Mouse (Mus musculus) left cerebral cortex, adult 2 months (tissue): Measurements from ENCODE around the gene E130114P18Rik. TPM values are rescaled to one million over a fixed set of nuclear protein-coding genes. Genes with fewer than 3 reads are reported as not detected.
A peak's percentile ranks its signal among the peaks of the same experiment; 100 is the strongest.

Experiments used
- DNase-seq, 2 experiments: peaks; one replicate each; pipeline ENCODE4 v3.0.0; 2021 to 2022; ENCODE audit warnings: low spot score in 2 of 2, mixed read lengths in 1 of 2; ENCODE audit errors: extremely low spot score in 1 of 2
- H3K27ac ChIP-seq: fragments of 200-600 bp; 2 replicates; pipeline ENCODE4 v1.8.1; 2022
- H3K4me3 ChIP-seq: fragments of 200-600 bp; 2 replicates; pipeline ENCODE4 v1.8.1; 2022
- CTCF ChIP-seq: fragments of 200-600 bp; IDR thresholded peaks from 2 replicates; pipeline ENCODE4 v1.8.1; 2022; ENCODE audit warnings: antibody characterized with exemption, mild to moderate bottlenecking, moderate library complexity
- intact Hi-C: fragments of 180-260 bp; cut with DNase I; formaldehyde crosslinking; loops from one replicate; pipeline ENCODE4 v1.15.1; 2025
- total RNA-seq, 2 experiments: library from RNA; stranded (reverse); gene quantifications; 2 replicates each; pipeline ENCODE4 v1.2.3; 2021

Gene E130114P18Rik
- total RNA-seq, 2 experiments from 2014 or later = 3.7 to 4.9 TPM

- Histone ChIP-seq H3K27ac (peak overlapping the region; percentile 88; the same call in 1 of the 2 replicates), H3K4me3 (peak overlapping the region; percentile 81; the same call in 1 of the 2 replicates)
- no peak for DNase-seq
- TF ChIP-seq CTCF = no peak
- intact Hi-C loops = no loop called here
These were observed 3.0 kb upstream of the E130114P18Rik start for GRCm38 (mm10) chr4:97780666-97781435.

- H3K27ac ChIP-seq = peak overlapping the region; percentile 88
- DNase-seq = no peak
- intact Hi-C loops = no loop called here
- peak overlapping the region; percentile 81 for H3K4me3 ChIP-seq
- TF ChIP-seq CTCF = no peak
These were observed 2.1 kb upstream of the E130114P18Rik start for GRCm38 (mm10) chr4:97780024-97780423.

- DNase-seq = no peak
- TF ChIP-seq CTCF = no peak
- peak overlapping the region; percentile 88 for H3K27ac ChIP-seq
- peak overlapping the region; percentile 81 for H3K4me3 ChIP-seq
- intact Hi-C loops = loop anchor here (2.0 to 10.0 kb wide), 4 partner anchors 90 to 463 kb away; no protein-coding TSS in a partner anchor
These were observed 1.4 kb upstream of the E130114P18Rik start for GRCm38 (mm10) chr4:97779003-97779930.

GRCm38 (mm10) chr4:97778211-97779002, 529 bp upstream of the E130114P18Rik start:
- intact Hi-C loops = loop anchor here (2.0 to 10.0 kb wide), 4 partner anchors 90 to 464 kb away; no protein-coding TSS in a partner anchor
- Histone ChIP-seq H3K4me3 (peak overlapping the region; percentile 81), H3K27ac (peak overlapping the region; percentile 88)
- peak in 1 of 2 experiments; percentile 31 for DNase-seq
- no peak for TF ChIP-seq CTCF

GRCm38 (mm10) chr4:97777081-97777705, 685 bp downstream of the E130114P18Rik start:
- intact Hi-C loops = loop anchor here (2.0 to 10.0 kb wide), 4 partner anchors 132 to 465 kb away; no protein-coding TSS in a partner anchor
- Histone ChIP-seq H3K27ac (peak overlapping the region; percentile 88), H3K4me3 (peak overlapping the region; percentile 81)
- DNase-seq = peak; percentile 38 to 50
- TF ChIP-seq CTCF = no peak

GRCm38 (mm10) chr4:97776388-97777080, 1.3 kb downstream of the E130114P18Rik start:
- no peak for DNase-seq
- Histone ChIP-seq H3K27ac (peak overlapping the region; percentile 88), H3K4me3 (peak overlapping the region; percentile 81)
- intact Hi-C loops = loop anchor here (2.0 to 10.0 kb wide), 4 partner anchors 132 to 466 kb away; no protein-coding TSS in a partner anchor
- no peak for TF ChIP-seq CTCF

- peak overlapping the region; percentile 15; the same call in 1 of the 2 replicates for H3K4me3 ChIP-seq
- H3K27ac ChIP-seq = peak overlapping the region; percentile 64
- DNase-seq = no peak
- intact Hi-C loops = loop anchor here (2.0 to 10.0 kb wide), 4 partner anchors 133 to 467 kb away; no protein-coding TSS in a partner anchor
- TF ChIP-seq CTCF = no peak; the same call in 1 of the 2 replicates
These were observed 2.2 kb downstream of the E130114P18Rik start for GRCm38 (mm10) chr4:97775494-97776265.

- peak overlapping the region; percentile 64 for H3K27ac ChIP-seq
- peak; percentile 44 to 64 for DNase-seq
- TF ChIP-seq CTCF = peak; percentile 4
- H3K4me3 ChIP-seq = peak overlapping the region; percentile 34
- intact Hi-C loops = loop anchor here (5.0 to 10.0 kb wide), 3 partner anchors 190 to 467 kb away; no protein-coding TSS in a partner anchor
These were observed 2.8 kb downstream of the E130114P18Rik start for GRCm38 (mm10) chr4:97775059-97775458.

GRCm38 (mm10) chr4:97774446-97774950, 3.4 kb downstream of the E130114P18Rik start:
- Histone ChIP-seq H3K27ac (peak overlapping the region; percentile 50), H3K4me3 (peak overlapping the region; percentile 34)
- TF ChIP-seq CTCF = no peak
- intact Hi-C loops = loop anchor here (5.0 to 10.0 kb wide), 2 partner anchors 190 to 548 kb away; no protein-coding TSS in a partner anchor
- DNase-seq = no peak
